Mouse (Mus musculus) brown adipose tissue, adult 24 weeks (tissue): ENCODE results near the gene Atp5mpl. TPM values are rescaled to one million over a fixed set of nuclear protein-coding genes. Genes with fewer than 3 reads are reported as not detected.

Experiments used
- polyA plus RNA-seq: library from polyadenylated mRNA; stranded (reverse); fragments of >200 nt; gene quantifications from 2 replicates; pipeline ENCODE4 v1.2.4, GENCODE M21; 2012; ENCODE audit not compliant: missing spikeins, insufficient read depth, insufficient read length

The Atp5mpl gene
- polyA plus RNA-seq, 1 experiment = 2,071 TPM

Other genes starting within 250 kb of the Atp5mpl start
- gene Klc1, start 208.1 kb downstream of the Atp5mpl start, polyA plus RNA-seq = 20.6 and 63.5 TPM in 2 replicates
- 3.8 and 6.8 TPM in 2 replicates for gene Xrcc3, start 153.1 kb downstream of the Atp5mpl start, polyA plus RNA-seq
- 36.1 and 41.4 TPM in 2 replicates for gene Zfyve21, start 152.8 kb downstream of the Atp5mpl start, polyA plus RNA-seq
- 4.5 and 5.9 TPM in 2 replicates for gene Ppp1r13b, start 58.9 kb downstream of the Atp5mpl start, polyA plus RNA-seq
- gene Tdrd9, start 4.6 kb upstream of the Atp5mpl start, polyA plus RNA-seq = not detected in 2 replicates
- gene Rd3l, start 14.3 kb upstream of the Atp5mpl start, polyA plus RNA-seq = not detected in 2 replicates
- gene Aspg, start 139.7 kb upstream of the Atp5mpl start, polyA plus RNA-seq = 60.4 and 84.2 TPM in 2 replicates
- gene Kif26a, start 179.2 kb upstream of the Atp5mpl start, polyA plus RNA-seq = 1.9 and 3.2 TPM in 2 replicates